Mouse (Mus musculus) spleen, adult 2 months (tissue): ENCODE measurements around the gene Actbl2. TPM values are rescaled to one million over a fixed set of nuclear protein-coding genes. Genes with fewer than 3 reads are reported as not detected.

ENCODE experiments used
- DNase-seq, 2 experiments: peaks; one replicate each; pipeline versions ENCODE4 v3.0.0 to v3.0.0-alpha.2; 2012 to 2021; ENCODE audit warnings: low spot score in 2 of 2, low read depth in 1 of 2
- H3K27ac ChIP-seq: fragments of 200-500 bp; 2 replicates; pipeline ENCODE4 v1.5.1; 2012; ENCODE audit warnings: low read length, inconsistent platforms; ENCODE audit not compliant: insufficient read depth
- H3K27me3 ChIP-seq: fragments of 200-500 bp; 2 replicates; pipeline ENCODE4 v1.6.1; 2012; ENCODE audit warnings: mild to moderate bottlenecking, moderate library complexity, low read length, inconsistent platforms; ENCODE audit not compliant: control insufficient read depth, insufficient read depth
- H3K36me3 ChIP-seq: fragments of 200-500 bp; 2 replicates; pipeline ENCODE4 v1.6.1; 2012; ENCODE audit warnings: mild to moderate bottlenecking, low read length, inconsistent platforms; ENCODE audit not compliant: control insufficient read depth, insufficient read depth
- H3K4me1 ChIP-seq: fragments of 200-500 bp; 2 replicates; pipeline ENCODE4 v1.6.1; 2011; ENCODE audit warnings: inconsistent platforms; ENCODE audit not compliant: control insufficient read depth, insufficient read depth, insufficient read length
- H3K4me3 ChIP-seq: fragments of 200-500 bp; 2 replicates; pipeline ENCODE4 v1.5.1; 2011; ENCODE audit warnings: mild to moderate bottlenecking, inconsistent platforms; ENCODE audit not compliant: insufficient read depth, insufficient read length; ENCODE audit errors: extremely low read depth
- CTCF ChIP-seq: fragments of 200-500 bp; IDR thresholded peaks from 2 replicates; pipeline ENCODE4 v1.5.1; 2011; ENCODE audit warnings: mild to moderate bottlenecking, inconsistent platforms; ENCODE audit not compliant: insufficient read depth, insufficient read length, insufficient replicate concordance; ENCODE audit errors: extremely low read depth
- POLR2A ChIP-seq: fragments of 200-500 bp; IDR thresholded peaks from 2 replicates; pipeline ENCODE4 v1.6.1; 2011; ENCODE audit warnings: low read depth, low read length, inconsistent platforms
- WGBS: fragments of 180-500 bp; shearing (Covaris S2); methylation state at CpG from one replicate; pipeline ENCODE4 v1.1.7; 2018; 5-methylcytosine and 5-hydroxymethylcytosine counted together
- polyA plus RNA-seq: library from polyadenylated mRNA; depleted of rRNA; stranded (reverse); fragments of >200 nt; gene quantifications from 2 replicates; pipeline ENCODE4 v1.2.3, GENCODE M21; 2012

Gene Actbl2
- polyA plus RNA-seq, 1 experiment, result not detected

DNA sequence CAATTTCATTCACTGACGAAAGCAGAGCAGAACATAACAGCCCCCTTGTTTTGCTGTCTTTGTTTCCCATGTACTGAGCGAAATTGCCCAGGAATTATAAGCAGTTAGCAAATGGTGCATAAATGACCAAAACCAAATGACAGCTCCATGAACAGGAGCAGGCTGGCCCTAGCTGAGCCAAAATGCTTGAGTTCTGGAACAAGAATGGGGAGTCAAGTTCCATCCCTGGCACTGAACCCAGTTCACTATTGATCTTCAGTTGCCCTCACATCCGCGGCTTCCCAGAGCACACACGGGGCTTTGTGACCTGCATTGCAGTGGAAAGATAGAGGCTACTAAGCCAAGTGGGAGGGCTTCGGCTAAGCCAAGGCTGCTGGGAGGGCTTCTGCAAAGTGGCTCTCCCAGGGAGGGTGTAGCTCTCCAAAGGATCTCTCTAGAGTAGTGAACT is 19.1 kb upstream of the Actbl2 start:
- Histone ChIP-seq H3K4me1 (no peaks in the 10 kb centered on the region), H3K36me3 (no peaks in the 10 kb centered on the region), H3K27me3 (no peaks in the 10 kb centered on the region), H3K27ac (no peak overlapping the region), H3K4me3 (no peak overlapping the region)
- DNase-seq, result no peak
- TF ChIP-seq POLR2A (no peak), CTCF (no peak)
- 89% methylated on average over 6 of the region's 6 CpGs for WGBS

DNA sequence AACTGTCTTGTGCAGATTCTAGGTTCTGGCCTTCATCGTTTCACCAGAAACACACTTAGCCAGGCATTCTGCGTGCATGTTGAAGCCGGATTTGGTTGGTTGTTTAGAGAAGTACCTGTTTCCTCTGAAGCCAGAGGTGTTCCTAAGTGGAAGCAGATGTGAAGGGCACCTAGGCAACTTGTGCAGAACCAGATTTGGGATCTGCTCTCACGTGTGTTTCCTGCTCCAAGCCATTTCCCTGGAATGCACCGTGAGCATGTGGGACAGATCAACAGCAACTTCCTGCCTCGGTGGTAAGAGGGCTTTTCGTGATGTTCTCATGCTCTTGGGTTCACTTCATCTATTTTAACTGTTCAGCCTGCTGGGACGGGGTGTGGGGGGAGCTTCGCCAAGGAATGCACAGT is 18.4 kb upstream of the Actbl2 start:
- TF ChIP-seq CTCF (no peak), POLR2A (no peak)
- Histone ChIP-seq H3K27me3 (no peaks in the 10 kb centered on the region), H3K4me3 (no peak overlapping the region), H3K4me1 (no peaks in the 10 kb centered on the region), H3K36me3 (no peaks in the 10 kb centered on the region), H3K27ac (no peak overlapping the region)
- no peak for DNase-seq
- WGBS, result 77% methylated on average over 9 of the region's 9 CpGs

DNA sequence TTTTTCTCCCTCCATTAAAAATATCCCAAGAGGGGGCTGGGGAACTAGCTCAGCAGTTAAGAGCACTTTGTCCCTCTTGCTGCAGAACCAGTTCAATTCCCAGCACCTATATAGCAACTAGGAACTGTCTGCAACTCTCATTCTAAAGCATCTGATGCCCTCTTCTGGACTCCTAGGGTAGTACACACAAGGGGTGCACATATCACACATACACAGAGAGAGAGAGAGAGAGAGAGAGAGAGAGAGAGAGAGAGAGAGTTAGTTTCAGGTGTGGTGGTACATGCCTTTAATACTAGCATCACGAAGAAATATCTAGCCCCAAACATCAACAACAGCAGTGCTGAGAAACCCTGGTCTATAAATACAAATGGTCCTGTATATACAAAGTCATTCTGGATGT is 17.5 kb upstream of the Actbl2 start:
- Histone ChIP-seq H3K4me1 (no peaks in the 10 kb centered on the region), H3K27ac (no peak overlapping the region), H3K4me3 (no peak overlapping the region), H3K27me3 (no peaks in the 10 kb centered on the region), H3K36me3 (no peaks in the 10 kb centered on the region)
- DNase-seq, result no peak
- no peak for TF ChIP-seq CTCF
- TF ChIP-seq POLR2A, result no peak
- WGBS, result 73% methylated on average over 1 of the region's 1 CpGs

DNA sequence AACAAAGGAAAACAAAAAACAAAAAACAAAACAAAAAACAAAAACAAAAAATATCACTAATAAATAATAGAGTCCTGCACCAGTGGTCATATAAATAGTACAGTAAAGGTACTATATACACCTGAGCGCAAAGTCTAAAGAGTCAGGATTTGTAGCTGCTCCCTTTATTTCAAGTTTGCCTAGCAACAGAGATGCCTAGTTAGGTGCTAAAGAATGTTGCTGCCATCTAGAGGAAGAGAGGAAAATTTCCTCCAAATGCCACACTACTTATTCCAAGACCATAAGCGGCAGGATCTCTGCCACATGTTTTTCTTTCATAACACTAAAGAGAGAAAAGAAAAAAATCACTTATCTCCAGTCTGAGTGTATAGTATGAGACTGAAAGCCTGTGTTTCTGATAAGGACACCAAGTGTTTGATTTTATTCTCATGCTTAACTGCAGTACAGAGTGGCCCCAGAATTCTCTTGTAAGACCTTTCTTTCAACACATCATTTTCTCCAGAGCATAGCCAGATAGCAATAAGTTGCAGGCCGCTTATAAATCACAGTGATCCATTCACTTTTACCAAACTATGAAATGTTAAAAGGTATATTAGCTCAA is 16.8 kb upstream of the Actbl2 start:
- Histone ChIP-seq H3K4me3 (no peak overlapping the region), H3K27ac (no peak overlapping the region), H3K4me1 (no peaks in the 10 kb centered on the region), H3K27me3 (no peaks in the 10 kb centered on the region), H3K36me3 (no peaks in the 10 kb centered on the region)
- TF ChIP-seq POLR2A (no peak), CTCF (no peak)
- DNase-seq, result peak in 1 of 2 experiments; percentile 2
- 41% methylated on average over 3 of the region's 3 CpGs for WGBS

DNA sequence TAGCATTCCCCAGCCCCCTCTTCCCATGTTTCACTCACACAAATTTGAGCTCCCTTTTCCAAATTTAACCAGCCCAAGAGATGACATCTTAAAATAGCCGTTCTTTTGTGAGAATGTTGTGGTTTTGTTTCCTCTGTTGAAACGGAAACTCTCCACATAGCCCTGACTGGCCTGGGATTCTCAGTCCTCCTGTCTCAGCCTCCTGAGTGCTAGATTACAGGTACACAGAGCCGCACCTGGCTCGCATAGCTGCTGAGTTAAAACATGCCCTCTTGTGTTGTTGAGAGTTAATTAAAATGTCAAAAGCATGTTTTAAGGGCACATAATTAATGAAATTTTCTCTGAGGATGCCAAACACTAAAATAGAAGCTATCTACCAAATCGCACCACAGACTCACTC is 3.7 kb upstream of the Actbl2 start:
- Histone ChIP-seq H3K36me3 (no peaks in the 10 kb centered on the region), H3K4me1 (no peaks in the 10 kb centered on the region), H3K27ac (no peak overlapping the region), H3K4me3 (no peak overlapping the region), H3K27me3 (no peaks in the 10 kb centered on the region)
- DNase-seq, result no peak
- TF ChIP-seq CTCF (no peak), POLR2A (no peak)
- WGBS, result 54% methylated on average over 5 of the region's 5 CpGs

DNA sequence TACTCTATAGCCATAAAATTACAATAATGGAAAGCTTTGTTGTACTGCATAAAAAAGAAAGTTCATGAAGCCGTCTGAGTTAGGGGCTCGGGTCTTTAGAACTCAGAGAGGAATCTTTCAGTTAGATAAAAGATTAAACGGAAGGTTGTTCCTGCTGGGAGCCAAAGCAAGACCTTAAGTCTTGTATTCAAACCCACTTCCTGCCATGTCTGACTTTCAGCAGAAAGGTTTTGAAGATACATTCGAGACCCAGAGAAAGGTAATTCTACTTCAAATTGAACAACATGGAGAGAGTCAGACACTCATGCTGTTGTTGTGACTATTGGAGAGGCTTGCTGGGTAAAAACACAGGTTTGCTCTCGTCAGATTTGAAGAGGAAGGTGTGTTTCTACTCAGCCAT is 3.0 kb upstream of the Actbl2 start:
- Histone ChIP-seq H3K4me1 (no peaks in the 10 kb centered on the region), H3K4me3 (no peak overlapping the region), H3K27ac (no peak overlapping the region), H3K27me3 (no peaks in the 10 kb centered on the region), H3K36me3 (no peaks in the 10 kb centered on the region)
- no peak for DNase-seq
- WGBS, result 33% methylated on average over 5 of the region's 5 CpGs
- TF ChIP-seq CTCF (no peak), POLR2A (no peak)

DNA sequence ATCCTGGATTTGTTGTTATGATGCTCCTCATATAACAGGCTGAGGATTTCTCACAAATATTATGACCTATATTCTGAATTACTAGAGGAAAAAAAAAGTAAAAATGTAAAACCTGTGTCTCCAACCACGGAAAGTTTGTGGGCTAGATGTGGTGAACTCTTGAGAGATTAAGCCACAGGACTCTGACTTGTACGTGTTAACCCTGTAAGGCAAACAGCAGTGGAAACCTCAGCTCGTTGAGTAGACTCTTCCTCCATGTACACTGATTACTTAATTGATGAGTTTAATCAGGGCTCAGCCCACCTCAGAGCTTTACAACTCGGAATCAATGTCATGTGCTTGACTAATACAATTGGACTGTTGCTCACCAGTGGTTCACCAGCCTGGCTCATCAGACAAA is 3.2 kb downstream of the Actbl2 start:
- no peaks in the 10 kb centered on the region for H3K36me3 ChIP-seq
- TF ChIP-seq CTCF, result no peak
- no peak for TF ChIP-seq POLR2A
- no peak for DNase-seq
- 28% methylated on average over 4 of the region's 4 CpGs for WGBS
- H3K4me1 ChIP-seq, result no peaks in the 10 kb centered on the region
- no peaks in the 10 kb centered on the region for H3K27me3 ChIP-seq
- no peak overlapping the region for H3K27ac ChIP-seq
- no peak overlapping the region for H3K4me3 ChIP-seq
